Mouse (Mus musculus) layer of hippocampus, adult 9-11 months (tissue): Measurements from ENCODE around the gene Lingo1.
A peak's percentile ranks its signal among the peaks of the same experiment; 100 is the strongest.

ENCODE experiments used
- DNase-seq: peaks from one replicate; pipeline ENCODE4 v3.0.0; 2022

Gene Lingo1

GRCm38 (mm10) chr9:56669605-56670221 is 126.6 kb downstream of the Lingo1 start:
- peak; percentile 55 for DNase-seq

DNA sequence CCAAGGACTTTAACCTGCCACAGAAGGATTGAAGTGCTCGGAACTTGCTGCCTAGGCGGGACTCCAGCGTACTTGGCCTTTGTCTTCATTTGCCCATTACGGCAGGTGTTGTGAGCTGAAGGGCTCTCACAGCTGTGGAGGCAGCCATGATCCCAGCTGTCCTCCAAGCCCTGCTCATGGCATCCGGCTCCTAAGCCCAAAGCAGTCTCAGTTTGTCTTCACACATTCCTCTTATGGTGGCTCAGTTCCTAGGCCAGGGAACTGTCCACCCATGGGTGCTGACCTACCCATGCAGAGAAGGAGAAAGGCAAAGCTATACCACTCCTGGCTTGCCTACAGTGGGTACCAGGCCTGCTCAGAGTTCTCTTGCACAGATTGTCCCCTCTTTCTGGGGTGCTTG is 132.1 kb downstream of the Lingo1 start:
- no peak for DNase-seq

DNA sequence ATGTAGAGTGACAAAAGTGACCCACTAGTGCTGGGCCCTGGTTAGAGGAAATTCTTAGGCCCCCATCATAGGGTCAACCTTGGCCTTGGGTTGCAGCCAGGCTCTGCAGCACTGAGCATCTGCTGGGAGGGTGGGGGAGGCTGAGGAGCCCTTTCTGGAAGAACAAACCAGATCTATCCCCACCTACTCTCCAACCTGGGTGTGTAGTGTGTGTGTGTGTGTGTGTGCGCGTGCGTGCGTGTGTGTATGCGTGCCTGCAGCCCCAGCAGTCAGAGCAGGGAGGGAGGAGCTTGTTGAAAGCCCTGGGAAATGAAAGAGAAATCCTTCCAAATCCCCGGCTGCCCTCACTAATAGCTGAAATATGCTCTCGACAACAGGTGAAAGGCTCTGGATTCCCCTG is 133.3 kb downstream of the Lingo1 start:
- DNase-seq = peak; percentile 69

GRCm38 (mm10) chr9:56662405-56662804 is 133.9 kb downstream of the Lingo1 start:
- no peak for DNase-seq

DNA sequence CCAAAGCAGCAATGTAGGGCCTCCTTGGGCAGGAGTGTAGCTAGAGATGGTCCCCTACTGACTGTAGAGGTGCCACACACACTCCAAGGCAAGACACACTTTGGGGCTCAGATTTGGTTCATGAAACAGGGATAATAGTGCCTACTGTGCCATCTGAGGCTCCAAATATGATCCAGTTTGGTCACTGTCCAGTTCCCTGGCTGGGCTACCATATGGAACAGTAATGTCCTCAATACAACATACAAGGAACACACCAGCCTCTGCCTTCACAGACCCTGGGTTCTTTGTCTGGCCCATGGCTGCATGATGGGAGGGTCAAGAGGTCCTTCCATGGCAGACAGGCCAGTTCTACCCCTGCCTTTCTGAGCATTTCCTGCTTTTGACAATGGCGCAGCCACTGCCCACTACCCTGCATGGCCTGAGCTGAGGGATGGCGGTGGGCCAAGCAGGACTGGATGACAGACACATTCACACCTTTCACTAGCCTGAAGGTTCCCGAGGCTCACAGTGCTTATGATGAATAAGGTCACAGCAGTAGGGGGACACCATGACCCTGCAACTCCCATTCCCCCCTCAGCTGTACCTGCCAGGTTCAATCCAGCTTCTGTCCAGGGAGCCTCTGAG is 134.9 kb downstream of the Lingo1 start:
- DNase-seq = no peak

GRCm38 (mm10) chr9:56658580-56658979 is 137.7 kb downstream of the Lingo1 start:
- DNase-seq = no peak

DNA sequence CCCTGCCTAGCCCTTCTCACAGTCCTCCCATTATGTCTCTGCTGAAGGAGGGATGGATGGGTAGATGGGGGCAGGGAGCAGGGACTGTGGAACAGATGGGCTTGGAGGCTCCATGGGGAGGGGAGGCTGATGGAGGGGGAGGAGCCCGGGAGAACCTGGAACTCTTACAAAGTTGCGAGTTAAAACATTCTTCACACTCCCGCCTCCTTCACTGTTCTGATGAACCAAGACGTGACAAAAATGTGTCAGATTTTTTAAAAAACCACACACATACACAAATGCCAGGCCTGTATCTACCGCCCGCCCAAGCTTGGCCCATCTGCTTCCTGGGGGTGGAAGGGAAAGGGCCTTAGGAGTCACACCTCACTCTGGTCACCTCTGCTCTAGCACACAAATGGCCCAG is 138.3 kb downstream of the Lingo1 start:
- DNase-seq = peak; percentile 88

DNA sequence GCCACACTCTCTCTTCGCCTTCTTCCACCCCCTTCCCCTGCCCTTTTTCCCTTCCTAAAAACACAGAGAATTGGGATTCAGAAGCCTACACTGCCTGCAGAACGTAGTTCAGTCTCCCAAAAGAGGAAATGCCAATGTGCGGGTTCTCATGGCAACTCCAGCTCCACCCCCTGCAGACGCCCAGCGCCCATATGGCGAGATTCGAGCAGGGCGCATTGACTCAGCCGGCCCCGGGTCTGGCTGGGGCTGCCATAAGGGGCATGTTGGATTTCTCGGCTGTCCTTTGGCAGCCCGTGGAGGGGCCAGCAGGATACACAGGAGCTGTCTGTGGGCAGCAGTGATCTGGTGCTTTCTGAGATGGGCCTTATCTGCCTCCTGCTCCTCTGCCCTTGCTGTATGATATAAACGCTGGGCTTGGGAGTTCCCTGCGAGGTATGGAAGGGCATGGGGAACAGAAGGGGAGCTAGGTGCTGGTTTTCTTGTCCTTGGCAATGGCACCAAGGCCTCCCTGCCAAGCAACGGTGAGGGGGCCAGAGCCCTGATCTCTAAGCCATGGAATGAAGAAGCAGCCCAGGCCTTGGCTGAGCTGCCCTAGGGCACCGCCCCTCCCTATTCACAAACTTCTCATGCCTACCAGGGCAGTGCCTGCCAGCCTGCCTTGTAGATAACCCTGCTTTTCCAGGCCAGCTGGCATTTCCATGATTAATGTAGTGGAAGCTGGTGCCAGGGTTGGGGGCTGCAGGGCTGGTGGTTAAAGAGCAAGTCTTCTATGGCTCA is 139.3 kb downstream of the Lingo1 start:
- DNase-seq = peak; percentile 89

DNA sequence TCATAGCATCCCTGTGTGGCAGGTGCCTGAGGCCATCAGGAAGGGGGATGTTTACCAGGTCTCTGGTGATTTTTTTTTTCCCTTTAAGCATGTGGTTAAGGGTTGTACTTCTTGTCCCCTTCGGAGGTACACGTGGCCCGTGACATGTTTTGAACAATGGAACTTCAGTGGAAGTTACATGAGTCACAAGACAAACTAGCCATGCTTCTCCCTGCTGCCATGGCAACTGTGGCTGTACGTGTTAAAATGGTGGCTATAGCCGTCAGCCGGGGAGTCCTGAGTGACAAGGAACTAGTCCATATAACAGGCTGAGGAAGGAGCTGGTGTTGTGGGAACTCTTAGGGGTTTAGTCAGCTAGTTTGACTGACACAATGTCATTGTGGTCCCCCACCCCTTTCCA is 141.1 kb downstream of the Lingo1 start:
- DNase-seq = no peak

- no peak for DNase-seq
Observed at GRCm38 (mm10) chr9:56652551-56652950, 143.7 kb downstream of the Lingo1 start.

GRCm38 (mm10) chr9:56651586-56651985 is 144.7 kb downstream of the Lingo1 start:
- no peak for DNase-seq

- DNase-seq = no peak
Observed at GRCm38 (mm10) chr9:56646227-56647025, 149.8 kb downstream of the Lingo1 start.

DNA sequence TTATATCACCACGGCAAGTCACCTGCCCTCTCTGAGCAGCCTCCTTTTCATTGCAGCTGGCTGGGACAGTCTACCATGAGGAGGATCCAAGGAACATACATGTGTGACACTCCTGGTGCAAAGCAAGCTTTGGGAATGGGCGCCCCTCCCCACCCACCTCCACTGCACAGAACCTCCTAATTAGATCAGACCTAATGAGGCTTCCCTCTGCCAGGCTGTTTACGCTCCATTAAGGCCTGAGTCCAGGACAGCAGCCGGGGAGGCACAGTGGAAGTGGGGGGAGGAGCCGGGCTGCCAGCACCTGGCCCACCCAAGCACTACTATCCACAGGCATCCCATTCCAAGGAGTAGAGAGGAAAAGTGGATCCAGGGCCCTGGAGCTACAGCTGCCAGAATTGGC is 152.8 kb downstream of the Lingo1 start:
- DNase-seq = no peak

GRCm38 (mm10) chr9:56638226-56638905 is 157.9 kb downstream of the Lingo1 start:
- DNase-seq = no peak

DNA sequence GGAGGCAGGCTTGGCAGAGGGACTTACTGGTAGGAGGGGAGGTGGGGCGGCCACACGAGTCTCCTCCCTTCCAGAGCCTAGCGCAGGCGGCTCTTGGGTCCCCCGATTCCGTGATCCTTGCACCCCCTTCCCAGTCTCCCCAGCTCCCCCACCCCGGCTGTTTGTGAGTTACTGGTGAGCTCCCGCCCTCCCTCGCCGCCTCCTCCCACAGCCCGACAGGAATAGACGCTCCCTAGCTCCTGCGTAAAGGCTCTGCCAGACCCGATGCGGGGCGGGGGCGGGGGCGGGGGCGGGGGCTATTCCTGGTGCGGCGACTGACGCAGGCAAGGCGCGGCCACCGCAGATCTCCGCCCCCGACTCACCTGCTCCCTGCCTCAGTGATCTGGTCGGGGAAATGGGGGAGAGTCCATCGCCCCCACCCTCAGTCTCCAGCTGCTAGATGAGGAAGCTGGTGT is 158.8 kb downstream of the Lingo1 start:
- peak; percentile 89 for DNase-seq

DNA sequence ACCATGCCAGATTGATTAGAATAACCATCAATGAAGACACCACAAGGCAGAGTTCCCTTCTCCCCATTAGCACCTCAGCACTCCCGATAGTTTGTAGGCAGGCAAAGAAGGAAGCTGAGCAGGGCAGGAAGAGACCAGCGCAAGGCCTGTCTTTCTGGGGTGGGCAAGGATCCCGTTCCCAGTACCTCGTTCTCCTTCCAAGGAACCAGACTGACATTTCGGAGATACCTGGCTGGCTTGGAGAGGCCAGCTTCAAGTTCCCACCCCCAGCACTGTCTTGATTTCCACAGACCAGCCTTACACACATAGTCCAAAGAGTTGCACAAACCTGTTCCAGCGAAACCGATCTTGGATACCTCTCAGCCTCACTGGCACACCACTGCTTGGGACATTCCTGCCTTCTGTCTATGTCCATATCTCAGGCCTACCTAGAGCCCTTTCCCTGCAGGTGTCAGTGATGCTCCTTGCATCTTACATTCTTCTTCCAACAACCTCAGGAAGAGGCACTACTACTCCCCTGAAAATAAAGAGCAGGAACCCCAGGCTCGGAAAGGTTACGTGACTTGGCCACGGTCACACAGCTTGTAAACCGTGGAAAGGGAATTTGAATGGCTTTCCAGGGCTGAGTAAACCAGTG is 159.4 kb downstream of the Lingo1 start:
- DNase-seq = no peak

DNA sequence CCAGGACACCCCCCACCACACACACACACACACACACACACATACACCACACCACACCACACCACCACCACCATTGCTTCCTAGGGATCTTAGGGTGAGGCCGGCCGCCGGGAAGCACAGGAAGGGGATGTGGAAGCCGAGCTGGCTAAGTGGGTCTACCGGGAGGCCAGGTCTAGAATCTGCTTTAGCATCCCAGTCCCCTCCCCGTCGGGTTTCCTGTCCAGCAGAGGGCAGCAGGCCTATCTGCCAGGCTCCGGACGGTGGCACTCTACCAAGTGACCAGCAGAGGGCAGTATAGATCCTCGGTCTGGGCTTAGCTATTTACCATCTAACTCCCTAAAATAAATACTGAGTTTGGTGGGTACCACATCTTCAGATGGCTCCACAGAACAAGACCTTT is 160.1 kb downstream of the Lingo1 start:
- DNase-seq = peak; percentile 91

- peak; percentile 56 for DNase-seq
Observed at GRCm38 (mm10) chr9:56635498-56636121, 160.7 kb downstream of the Lingo1 start.

DNA sequence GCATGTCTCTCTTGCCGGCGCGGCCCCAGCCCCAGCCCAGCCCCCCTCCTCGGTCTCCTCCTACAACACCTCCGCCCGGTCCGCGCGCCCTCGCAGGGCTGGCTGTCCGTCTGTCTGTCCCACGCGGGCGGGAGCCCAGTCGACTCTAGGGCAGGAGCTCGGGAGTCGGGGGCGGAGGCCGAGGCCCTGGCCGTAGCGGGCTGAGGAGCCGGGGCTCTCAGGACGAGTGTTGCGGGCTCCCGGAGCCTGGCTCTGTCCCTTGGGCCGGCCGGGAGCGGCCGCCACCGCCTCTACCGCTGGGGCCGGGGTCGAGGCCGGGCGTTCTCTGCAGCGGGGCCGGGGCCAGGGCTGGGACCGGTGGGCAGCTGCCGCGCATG is 161.2 kb downstream of the Lingo1 start:
- peak; percentile 53 for DNase-seq

- DNase-seq = no peak
Observed at GRCm38 (mm10) chr9:56634406-56635120, 161.7 kb downstream of the Lingo1 start.
